Mouse (Mus musculus): Measurements from ENCODE around the gene Milr1.
A peak's percentile ranks its signal among the peaks of the same experiment; 100 is the strongest.

GRCm38 (mm10) chr11:106724176-106724915 lies 26.7 kb upstream of the Milr1 start:
- TF ChIP-seq MAFK (IDR thresholded peaks at IDR 0.05; ENCODE audit: insufficient read depth, low read depth, low read length) (0 out of 2 replicates have a peak, but pooled peaks have one; percentile 11), ZNF384 (IDR thresholded peaks at IDR 0.05; ENCODE audit: low read depth, low read length) (no peak), CHD2 (IDR thresholded peaks at IDR 0.05; ENCODE audit: low read depth, low read length) (peak; percentile 78)

Data from ES-E14 (cell line).